Mouse (Mus musculus): Measurements from ENCODE around the gene Disp3. TPM values are rescaled to one million over a fixed set of nuclear protein-coding genes. Genes with fewer than 3 reads are reported as not detected.
A peak's percentile ranks its signal among the peaks of the same experiment; 100 is the strongest.

Gene Disp3
- polyA plus RNA-seq, 1 experiment from 2014 or later = 12.2 TPM

DNA sequence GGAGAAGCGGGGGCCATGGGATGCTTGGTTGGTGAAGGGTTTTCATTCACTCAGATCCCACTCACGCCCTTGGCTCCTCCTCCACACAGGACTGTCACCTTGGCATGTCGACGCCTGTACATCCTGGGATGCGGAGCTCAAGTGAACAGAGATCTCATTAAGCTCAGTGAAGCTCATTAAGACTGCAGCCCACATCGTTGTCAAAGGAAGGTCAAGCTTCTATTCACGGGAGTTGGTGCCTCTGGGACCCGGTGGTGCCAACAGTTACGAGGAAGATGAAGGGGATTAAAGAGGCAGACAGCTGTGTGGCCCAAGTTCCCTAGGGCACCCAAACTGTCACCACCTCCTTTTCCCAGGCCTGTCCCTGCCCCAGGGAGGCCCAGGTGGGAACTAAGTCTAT lies 49.5 kb downstream of the Disp3 start:
- H3K4me3 ChIP-seq (replicated peaks; ENCODE audit: low read length) = no peak overlapping the region
- H3K9ac ChIP-seq (replicated peaks; ENCODE audit: low read depth, low read length) = no peak overlapping the region
- no peak overlapping the region for H3K27ac ChIP-seq (ENCODE audit: low read length)
- no peaks in the 10 kb centered on the region for H3K9me3 ChIP-seq (ENCODE audit: control insufficient read depth, low read length)
- H3K27me3 ChIP-seq (replicated peaks; ENCODE audit: control insufficient read depth, insufficient read depth, low read length) = no peaks in the 10 kb centered on the region; the same call in 1 of the 2 replicates
- ATAC-seq = no peak
- H3K36me3 ChIP-seq (ENCODE audit: control insufficient read depth, insufficient read depth) = peaks cover 4% of the 10 kb centered on the region; the same call in 1 of the 2 replicates
- WGBS = 18% methylated on average over 9 of the region's 9 CpGs
- H3K4me2 ChIP-seq (ENCODE audit: low read length) = no peak overlapping the region
- H3K4me1 ChIP-seq (replicated peaks; ENCODE audit: control insufficient read depth, insufficient read depth, low read length) = peaks cover 20% of the 10 kb centered on the region

DNA sequence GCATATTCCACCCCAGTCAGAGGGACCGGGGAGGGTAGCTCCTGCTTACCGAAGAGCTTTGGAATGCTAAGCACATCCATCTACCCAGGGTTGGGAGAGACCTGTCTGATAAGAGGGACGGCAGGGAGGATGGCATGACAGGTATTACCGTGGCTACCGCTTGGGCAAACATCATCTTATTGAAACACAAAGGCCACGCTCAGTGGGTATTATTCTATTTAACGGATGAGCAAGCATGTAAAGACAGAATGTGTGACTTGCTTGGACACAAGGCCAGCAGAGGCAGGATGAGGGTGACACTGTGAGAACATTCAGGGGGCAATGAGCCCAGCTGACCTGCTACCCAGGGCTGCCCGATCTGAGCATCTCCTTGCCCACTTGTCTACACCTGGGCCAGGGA lies 51.1 kb downstream of the Disp3 start:
- Histone ChIP-seq H3K27me3 (replicated peaks; ENCODE audit: control insufficient read depth, insufficient read depth, low read length) (no peaks in the 10 kb centered on the region; the same call in 1 of the 2 replicates), H3K4me1 (replicated peaks; ENCODE audit: control insufficient read depth, insufficient read depth, low read length) (peaks cover 20% of the 10 kb centered on the region), H3K36me3 (ENCODE audit: control insufficient read depth, insufficient read depth) (no peaks in the 10 kb centered on the region), H3K27ac (ENCODE audit: low read length) (no peak overlapping the region), H3K4me3 (replicated peaks; ENCODE audit: low read length) (no peak overlapping the region), H3K9ac (replicated peaks; ENCODE audit: low read depth, low read length) (no peak overlapping the region; the same call in 1 of the 2 replicates), H3K4me2 (ENCODE audit: low read length) (no peak overlapping the region), H3K9me3 (ENCODE audit: control insufficient read depth, low read length) (no peaks in the 10 kb centered on the region)
- ATAC-seq = no peak
- 55% methylated on average over 8 of the region's 8 CpGs for WGBS

DNA sequence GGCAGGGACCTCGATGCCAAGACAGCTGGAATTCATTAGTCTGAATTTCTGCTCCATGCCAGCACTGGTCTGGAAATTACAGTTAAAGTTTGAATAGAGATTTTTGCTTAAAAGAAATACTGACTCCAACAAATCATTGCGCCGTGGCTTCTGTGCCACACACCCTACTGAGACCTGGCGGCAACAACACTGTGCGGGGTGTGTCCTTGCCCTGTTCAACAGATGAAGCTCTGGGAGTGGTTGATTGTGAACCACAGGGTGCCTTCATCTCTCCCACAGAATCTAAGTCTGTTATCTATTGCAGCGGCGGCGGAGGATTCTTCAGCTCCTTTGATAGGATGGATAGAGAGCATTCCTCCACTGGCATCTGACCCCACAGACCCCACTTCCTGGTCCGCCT lies 54.7 kb downstream of the Disp3 start:
- Histone ChIP-seq H3K36me3 (ENCODE audit: control insufficient read depth, insufficient read depth) (no peaks in the 10 kb centered on the region), H3K4me2 (ENCODE audit: low read length) (no peak overlapping the region), H3K27ac (ENCODE audit: low read length) (no peak overlapping the region), H3K9ac (replicated peaks; ENCODE audit: low read depth, low read length) (no peak overlapping the region), H3K4me1 (replicated peaks; ENCODE audit: control insufficient read depth, insufficient read depth, low read length) (peaks cover 7% of the 10 kb centered on the region; the same call in 1 of the 2 replicates), H3K27me3 (replicated peaks; ENCODE audit: control insufficient read depth, insufficient read depth, low read length) (peaks cover 4% of the 10 kb centered on the region), H3K4me3 (replicated peaks; ENCODE audit: low read length) (no peak overlapping the region), H3K9me3 (ENCODE audit: control insufficient read depth, low read length) (no peaks in the 10 kb centered on the region)
- ATAC-seq = no peak
- WGBS = 79% methylated on average over 9 of the region's 9 CpGs

DNA sequence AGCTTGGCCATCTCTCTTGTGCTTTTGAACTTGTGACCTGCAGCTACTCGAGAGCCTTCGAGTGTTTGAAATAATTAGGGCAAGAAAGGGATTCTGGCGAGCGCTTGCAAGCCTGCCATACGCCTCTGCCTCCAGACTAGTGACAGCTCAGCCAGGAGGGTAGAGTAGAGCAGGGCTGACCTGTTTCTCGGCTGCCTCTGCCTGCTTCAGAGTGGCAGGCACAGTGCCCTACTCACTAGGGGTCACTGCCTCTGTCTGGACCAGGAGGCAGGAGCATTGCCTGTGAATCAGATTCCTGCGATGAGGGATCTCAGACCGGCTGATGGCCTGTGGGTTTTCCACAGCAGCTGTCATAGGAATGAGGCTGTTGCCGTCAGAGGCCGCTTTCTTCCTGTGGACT lies 55.1 kb downstream of the Disp3 start:
- Histone ChIP-seq H3K27me3 (replicated peaks; ENCODE audit: control insufficient read depth, insufficient read depth, low read length) (peaks cover 4% of the 10 kb centered on the region), H3K36me3 (ENCODE audit: control insufficient read depth, insufficient read depth) (no peaks in the 10 kb centered on the region), H3K27ac (ENCODE audit: low read length) (no peak overlapping the region), H3K4me3 (replicated peaks; ENCODE audit: low read length) (no peak overlapping the region), H3K4me2 (ENCODE audit: low read length) (no peak overlapping the region), H3K4me1 (replicated peaks; ENCODE audit: control insufficient read depth, insufficient read depth, low read length) (peaks cover 4% of the 10 kb centered on the region; the same call in 1 of the 2 replicates), H3K9me3 (ENCODE audit: control insufficient read depth, low read length) (no peaks in the 10 kb centered on the region), H3K9ac (replicated peaks; ENCODE audit: low read depth, low read length) (no peak overlapping the region)
- no peak for ATAC-seq
- WGBS = 39% methylated on average over 10 of the region's 10 CpGs

DNA sequence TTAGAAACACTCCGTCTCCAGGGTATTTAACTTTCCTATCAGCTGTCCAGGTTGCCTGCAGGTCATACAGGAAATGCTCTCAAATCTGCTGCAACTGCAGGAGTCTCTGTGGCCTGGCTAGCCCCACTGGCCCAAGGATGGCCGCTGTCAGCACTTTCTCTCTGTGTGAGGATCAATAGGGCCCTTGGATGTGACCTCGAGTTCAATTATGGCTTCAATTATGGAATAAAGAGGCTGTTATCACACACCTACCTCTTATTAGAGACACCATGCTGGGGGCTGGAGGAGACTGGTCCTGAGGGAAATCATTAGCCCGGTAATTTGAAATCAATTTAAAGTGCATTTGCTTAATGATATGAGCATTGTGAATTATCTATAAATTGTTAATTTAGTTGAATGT lies 55.6 kb downstream of the Disp3 start:
- Histone ChIP-seq H3K9ac (replicated peaks; ENCODE audit: low read depth, low read length) (no peak overlapping the region), H3K36me3 (ENCODE audit: control insufficient read depth, insufficient read depth) (no peaks in the 10 kb centered on the region), H3K27me3 (replicated peaks; ENCODE audit: control insufficient read depth, insufficient read depth, low read length) (peaks cover 4% of the 10 kb centered on the region), H3K4me2 (ENCODE audit: low read length) (no peak overlapping the region), H3K4me3 (replicated peaks; ENCODE audit: low read length) (no peak overlapping the region), H3K27ac (ENCODE audit: low read length) (no peak overlapping the region), H3K9me3 (ENCODE audit: control insufficient read depth, low read length) (no peaks in the 10 kb centered on the region), H3K4me1 (replicated peaks; ENCODE audit: control insufficient read depth, insufficient read depth, low read length) (peaks cover 4% of the 10 kb centered on the region; the same call in 1 of the 2 replicates)
- no peak for ATAC-seq
- WGBS = 48% methylated on average over 4 of the region's 4 CpGs

DNA sequence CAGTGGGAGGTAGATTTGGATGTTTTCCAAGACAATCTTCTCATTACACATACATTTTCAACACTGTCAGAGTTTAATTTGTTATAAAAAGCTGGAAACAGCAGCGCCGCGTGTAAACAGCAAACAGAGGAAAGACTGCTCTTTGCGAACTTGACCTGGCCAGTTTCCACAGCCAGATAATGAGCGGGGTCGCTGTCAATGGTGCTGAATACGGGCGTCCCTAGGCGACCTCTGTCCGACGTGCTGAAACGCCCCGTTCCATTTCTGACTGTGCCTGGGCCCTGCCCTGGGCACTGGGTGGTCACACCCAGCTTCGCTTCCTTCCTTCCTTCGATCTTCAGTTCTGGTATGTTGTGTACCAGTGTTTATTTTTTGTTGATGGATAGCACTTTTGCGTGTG lies 58.1 kb downstream of the Disp3 start:
- WGBS = 7% methylated on average over 16 of the region's 16 CpGs
- no peak overlapping the region for H3K27ac ChIP-seq (ENCODE audit: low read length)
- H3K4me3 ChIP-seq (replicated peaks; ENCODE audit: low read length) = no peak overlapping the region
- H3K4me1 ChIP-seq (replicated peaks; ENCODE audit: control insufficient read depth, insufficient read depth, low read length) = peaks cover 4% of the 10 kb centered on the region; the same call in 1 of the 2 replicates
- H3K9me3 ChIP-seq (ENCODE audit: control insufficient read depth, low read length) = no peaks in the 10 kb centered on the region
- no peak overlapping the region for H3K4me2 ChIP-seq (ENCODE audit: low read length)
- no peaks in the 10 kb centered on the region for H3K36me3 ChIP-seq (ENCODE audit: control insufficient read depth, insufficient read depth)
- no peak for ATAC-seq
- H3K9ac ChIP-seq (replicated peaks; ENCODE audit: low read depth, low read length) = no peak overlapping the region
- peaks cover 4% of the 10 kb centered on the region for H3K27me3 ChIP-seq (replicated peaks; ENCODE audit: control insufficient read depth, insufficient read depth, low read length)

DNA sequence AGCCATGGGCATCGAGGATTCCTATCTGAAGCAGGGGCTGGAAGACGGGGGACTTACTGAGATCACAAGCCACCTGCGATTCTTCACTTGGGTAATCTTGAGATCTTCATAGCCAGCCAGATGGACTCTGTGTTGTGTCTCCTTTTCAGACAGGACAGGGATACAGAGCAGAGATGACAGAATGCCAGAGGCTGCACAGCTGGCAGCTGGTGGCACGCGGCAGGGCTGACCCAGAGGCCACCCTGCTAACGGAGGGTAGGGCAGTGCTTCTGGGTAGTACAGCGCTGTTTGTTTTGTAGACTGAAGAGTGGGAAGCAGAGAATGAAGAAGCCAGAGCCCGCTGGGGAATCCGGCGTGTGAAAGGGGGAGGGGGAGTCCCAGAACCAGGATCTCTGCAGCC lies 64.8 kb downstream of the Disp3 start:
- Histone ChIP-seq H3K27ac (ENCODE audit: low read length) (no peak overlapping the region), H3K27me3 (replicated peaks; ENCODE audit: control insufficient read depth, insufficient read depth, low read length) (peaks cover 10% of the 10 kb centered on the region), H3K9me3 (ENCODE audit: control insufficient read depth, low read length) (no peaks in the 10 kb centered on the region), H3K9ac (replicated peaks; ENCODE audit: low read depth, low read length) (no peak overlapping the region), H3K36me3 (ENCODE audit: control insufficient read depth, insufficient read depth) (no peaks in the 10 kb centered on the region), H3K4me3 (replicated peaks; ENCODE audit: low read length) (no peak overlapping the region), H3K4me2 (ENCODE audit: low read length) (no peak overlapping the region), H3K4me1 (replicated peaks; ENCODE audit: control insufficient read depth, insufficient read depth, low read length) (peaks cover 7% of the 10 kb centered on the region; the same call in 1 of the 2 replicates)
- ATAC-seq = no peak
- 38% methylated on average over 10 of the region's 10 CpGs for WGBS

DNA sequence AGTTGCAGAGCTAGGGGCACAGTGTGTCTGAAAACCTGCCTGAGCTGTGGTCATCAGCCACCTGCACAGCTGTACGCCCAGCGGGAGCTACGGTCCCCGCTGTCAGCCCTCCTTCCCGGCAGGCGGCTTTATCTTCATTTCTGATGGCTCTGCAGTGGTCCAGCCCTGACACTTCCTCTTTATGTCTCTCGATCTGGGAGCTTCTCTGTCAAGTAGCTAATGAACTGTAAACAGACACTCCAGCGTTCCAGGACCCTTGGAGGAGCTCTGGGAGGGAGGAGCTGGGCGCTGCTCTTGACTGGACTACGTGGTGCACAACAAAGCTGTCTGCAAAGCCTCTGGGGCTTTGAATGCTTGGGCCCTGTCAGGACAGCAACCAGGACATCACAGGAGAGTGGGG lies 67.1 kb downstream of the Disp3 start:
- no peak overlapping the region for H3K4me3 ChIP-seq (replicated peaks; ENCODE audit: low read length)
- ATAC-seq = no peak
- peaks cover 10% of the 10 kb centered on the region for H3K27me3 ChIP-seq (replicated peaks; ENCODE audit: control insufficient read depth, insufficient read depth, low read length)
- no peaks in the 10 kb centered on the region for H3K36me3 ChIP-seq (ENCODE audit: control insufficient read depth, insufficient read depth)
- H3K4me1 ChIP-seq (replicated peaks; ENCODE audit: control insufficient read depth, insufficient read depth, low read length) = peaks cover 8% of the 10 kb centered on the region; the same call in 1 of the 2 replicates
- H3K9ac ChIP-seq (replicated peaks; ENCODE audit: low read depth, low read length) = no peak overlapping the region
- no peak overlapping the region for H3K4me2 ChIP-seq (ENCODE audit: low read length)
- no peaks in the 10 kb centered on the region for H3K9me3 ChIP-seq (ENCODE audit: control insufficient read depth, low read length)
- WGBS = 9% methylated on average over 10 of the region's 10 CpGs
- H3K27ac ChIP-seq (ENCODE audit: low read length) = no peak overlapping the region

DNA sequence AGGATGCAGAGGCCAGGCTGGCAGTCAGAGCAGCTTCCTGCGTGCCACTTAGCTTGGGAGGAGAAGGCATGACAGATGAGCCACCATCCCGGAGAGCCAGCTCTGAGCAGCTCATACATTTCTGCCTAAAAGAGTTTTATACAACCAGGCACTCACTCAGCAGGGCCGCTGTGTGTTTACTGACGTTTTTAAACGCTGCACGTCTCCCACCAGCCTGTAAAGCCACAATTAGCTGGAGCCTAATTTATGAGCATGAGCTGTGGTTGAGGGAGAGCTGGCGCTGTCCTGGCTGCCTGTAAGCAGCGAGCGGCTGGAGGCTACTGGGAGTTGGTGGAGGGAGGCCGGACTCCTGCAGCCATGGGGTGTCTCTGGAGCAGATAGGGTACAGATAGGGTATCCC lies 69.5 kb downstream of the Disp3 start:
- H3K9me3 ChIP-seq (ENCODE audit: control insufficient read depth, low read length) = no peaks in the 10 kb centered on the region
- H3K4me1 ChIP-seq (replicated peaks; ENCODE audit: control insufficient read depth, insufficient read depth, low read length) = peaks cover 26% of the 10 kb centered on the region
- no peak overlapping the region for H3K9ac ChIP-seq (replicated peaks; ENCODE audit: low read depth, low read length)
- peak; percentile 48; the same call in 1 of the 2 replicates for ATAC-seq
- H3K36me3 ChIP-seq (ENCODE audit: control insufficient read depth, insufficient read depth) = no peaks in the 10 kb centered on the region
- H3K27me3 ChIP-seq (replicated peaks; ENCODE audit: control insufficient read depth, insufficient read depth, low read length) = peaks cover 10% of the 10 kb centered on the region
- H3K27ac ChIP-seq (ENCODE audit: low read length) = no peak overlapping the region
- H3K4me3 ChIP-seq (replicated peaks; ENCODE audit: low read length) = no peak overlapping the region
- no peak overlapping the region for H3K4me2 ChIP-seq (ENCODE audit: low read length)
- 20% methylated on average over 10 of the region's 10 CpGs for WGBS
